Mouse (Mus musculus): Measurements from ENCODE around the gene 1700022I11Rik. TPM values are rescaled to one million over a fixed set of nuclear protein-coding genes. Genes with fewer than 3 reads are reported as not detected.
A peak's percentile ranks its signal among the peaks of the same experiment; 100 is the strongest.

Gene 1700022I11Rik
- polyA plus RNA-seq, 1 experiment = not detected

GRCm38 (mm10) chr4:42950065-42950558, 19.3 kb upstream of the 1700022I11Rik start:
- no peaks in the 10 kb centered on the region for H3K9me3 ChIP-seq
- peak overlapping the region; percentile 90 for H3K4me3 ChIP-seq (replicated peaks)
- peaks cover 42% of the 10 kb centered on the region for H3K4me1 ChIP-seq
- no peak for TF ChIP-seq GATA1 (IDR thresholded peaks at IDR 0.05; ENCODE audit: borderline replicate concordance, low read length)
- TF ChIP-seq FLI1 (IDR thresholded peaks at IDR 0.05; ENCODE audit: low read length) = no peak
- H3K36me3 ChIP-seq (replicated peaks; ENCODE audit: low read length) = no peaks in the 10 kb centered on the region
- H3K27me3 ChIP-seq (replicated peaks) = peaks cover 74% of the 10 kb centered on the region

- Histone ChIP-seq H3K4me1 (peaks cover 42% of the 10 kb centered on the region), H3K9me3 (no peaks in the 10 kb centered on the region), H3K36me3 (replicated peaks; ENCODE audit: low read length) (no peaks in the 10 kb centered on the region), H3K27me3 (replicated peaks) (peaks cover 74% of the 10 kb centered on the region), H3K4me3 (replicated peaks) (no peak overlapping the region)
- TF ChIP-seq GATA1 (IDR thresholded peaks at IDR 0.05; ENCODE audit: borderline replicate concordance, low read length) (no peak), FLI1 (IDR thresholded peaks at IDR 0.05; ENCODE audit: low read length) (no peak)
Measured at GRCm38 (mm10) chr4:42951206-42952195, 17.9 kb upstream of the 1700022I11Rik start.

- H3K27me3 ChIP-seq (replicated peaks) = peaks cover 73% of the 10 kb centered on the region
- no peaks in the 10 kb centered on the region for H3K9me3 ChIP-seq
- peaks cover 38% of the 10 kb centered on the region for H3K4me1 ChIP-seq
- H3K36me3 ChIP-seq (replicated peaks; ENCODE audit: low read length) = no peaks in the 10 kb centered on the region
- H3K4me3 ChIP-seq (replicated peaks) = no peak overlapping the region
- TF ChIP-seq GATA1 (IDR thresholded peaks at IDR 0.05; ENCODE audit: borderline replicate concordance, low read length) (no peak), FLI1 (IDR thresholded peaks at IDR 0.05; ENCODE audit: low read length) (no peak)
Measured at GRCm38 (mm10) chr4:42952563-42952962, 16.8 kb upstream of the 1700022I11Rik start.

GRCm38 (mm10) chr4:42953435-42954094, 15.8 kb upstream of the 1700022I11Rik start:
- H3K9me3 ChIP-seq = no peaks in the 10 kb centered on the region
- peaks cover 70% of the 10 kb centered on the region for H3K27me3 ChIP-seq (replicated peaks)
- H3K4me3 ChIP-seq (replicated peaks) = no peak overlapping the region
- TF ChIP-seq FLI1 (IDR thresholded peaks at IDR 0.05; ENCODE audit: low read length) (no peak), GATA1 (IDR thresholded peaks at IDR 0.05; ENCODE audit: borderline replicate concordance, low read length) (no peak)
- no peaks in the 10 kb centered on the region for H3K36me3 ChIP-seq (replicated peaks; ENCODE audit: low read length)
- H3K4me1 ChIP-seq = peaks cover 38% of the 10 kb centered on the region

GRCm38 (mm10) chr4:42954297-42954696, 15.1 kb upstream of the 1700022I11Rik start:
- Histone ChIP-seq H3K36me3 (replicated peaks; ENCODE audit: low read length) (no peaks in the 10 kb centered on the region), H3K4me3 (replicated peaks) (no peak overlapping the region), H3K4me1 (peaks cover 35% of the 10 kb centered on the region), H3K9me3 (no peaks in the 10 kb centered on the region), H3K27me3 (replicated peaks) (peaks cover 69% of the 10 kb centered on the region)
- no peak for TF ChIP-seq GATA1 (IDR thresholded peaks at IDR 0.05; ENCODE audit: borderline replicate concordance, low read length)
- no peak for TF ChIP-seq FLI1 (IDR thresholded peaks at IDR 0.05; ENCODE audit: low read length)

- no peaks in the 10 kb centered on the region for H3K36me3 ChIP-seq (replicated peaks; ENCODE audit: low read length)
- no peak for TF ChIP-seq GATA1 (IDR thresholded peaks at IDR 0.05; ENCODE audit: borderline replicate concordance, low read length)
- TF ChIP-seq FLI1 (IDR thresholded peaks at IDR 0.05; ENCODE audit: low read length) = no peak
- peaks cover 29% of the 10 kb centered on the region for H3K4me1 ChIP-seq
- H3K27me3 ChIP-seq (replicated peaks) = peaks cover 65% of the 10 kb centered on the region
- H3K9me3 ChIP-seq = no peaks in the 10 kb centered on the region
- H3K4me3 ChIP-seq (replicated peaks) = no peak overlapping the region
Measured at GRCm38 (mm10) chr4:42955200-42955599, 14.2 kb upstream of the 1700022I11Rik start.

GRCm38 (mm10) chr4:42956581-42956980, 12.8 kb upstream of the 1700022I11Rik start:
- H3K36me3 ChIP-seq (replicated peaks; ENCODE audit: low read length) = no peaks in the 10 kb centered on the region
- H3K9me3 ChIP-seq = no peaks in the 10 kb centered on the region
- no peak for TF ChIP-seq GATA1 (IDR thresholded peaks at IDR 0.05; ENCODE audit: borderline replicate concordance, low read length)
- no peak for TF ChIP-seq FLI1 (IDR thresholded peaks at IDR 0.05; ENCODE audit: low read length)
- H3K4me1 ChIP-seq = peaks cover 15% of the 10 kb centered on the region
- no peak overlapping the region for H3K4me3 ChIP-seq (replicated peaks)
- peaks cover 53% of the 10 kb centered on the region for H3K27me3 ChIP-seq (replicated peaks)

- Histone ChIP-seq H3K27me3 (replicated peaks) (peaks cover 46% of the 10 kb centered on the region), H3K4me3 (replicated peaks) (no peak overlapping the region), H3K36me3 (replicated peaks; ENCODE audit: low read length) (no peaks in the 10 kb centered on the region), H3K4me1 (peaks cover 15% of the 10 kb centered on the region), H3K9me3 (no peaks in the 10 kb centered on the region)
- TF ChIP-seq FLI1 (IDR thresholded peaks at IDR 0.05; ENCODE audit: low read length) (no peak), GATA1 (IDR thresholded peaks at IDR 0.05; ENCODE audit: borderline replicate concordance, low read length) (no peak)
Measured at GRCm38 (mm10) chr4:42957306-42957705, 12.1 kb upstream of the 1700022I11Rik start.

GRCm38 (mm10) chr4:42957979-42958378, 11.4 kb upstream of the 1700022I11Rik start:
- Histone ChIP-seq H3K4me1 (peaks cover 15% of the 10 kb centered on the region), H3K27me3 (replicated peaks) (peaks cover 40% of the 10 kb centered on the region), H3K36me3 (replicated peaks; ENCODE audit: low read length) (no peaks in the 10 kb centered on the region), H3K4me3 (replicated peaks) (no peak overlapping the region), H3K9me3 (no peaks in the 10 kb centered on the region)
- no peak for TF ChIP-seq GATA1 (IDR thresholded peaks at IDR 0.05; ENCODE audit: borderline replicate concordance, low read length)
- TF ChIP-seq FLI1 (IDR thresholded peaks at IDR 0.05; ENCODE audit: low read length) = no peak

All from megakaryocyte, embryonic 14.5 days (primary cell).